Mouse (Mus musculus): ENCODE results near the gene Rfx3. TPM values are rescaled to one million over a fixed set of nuclear protein-coding genes. Genes with fewer than 3 reads are reported as not detected.

Gene Rfx3
- not detected in 2 replicates for polyA plus RNA-seq (2012; ENCODE audit: insufficient read depth, insufficient read length, low replicate concordance, missing spikeins)

DNA sequence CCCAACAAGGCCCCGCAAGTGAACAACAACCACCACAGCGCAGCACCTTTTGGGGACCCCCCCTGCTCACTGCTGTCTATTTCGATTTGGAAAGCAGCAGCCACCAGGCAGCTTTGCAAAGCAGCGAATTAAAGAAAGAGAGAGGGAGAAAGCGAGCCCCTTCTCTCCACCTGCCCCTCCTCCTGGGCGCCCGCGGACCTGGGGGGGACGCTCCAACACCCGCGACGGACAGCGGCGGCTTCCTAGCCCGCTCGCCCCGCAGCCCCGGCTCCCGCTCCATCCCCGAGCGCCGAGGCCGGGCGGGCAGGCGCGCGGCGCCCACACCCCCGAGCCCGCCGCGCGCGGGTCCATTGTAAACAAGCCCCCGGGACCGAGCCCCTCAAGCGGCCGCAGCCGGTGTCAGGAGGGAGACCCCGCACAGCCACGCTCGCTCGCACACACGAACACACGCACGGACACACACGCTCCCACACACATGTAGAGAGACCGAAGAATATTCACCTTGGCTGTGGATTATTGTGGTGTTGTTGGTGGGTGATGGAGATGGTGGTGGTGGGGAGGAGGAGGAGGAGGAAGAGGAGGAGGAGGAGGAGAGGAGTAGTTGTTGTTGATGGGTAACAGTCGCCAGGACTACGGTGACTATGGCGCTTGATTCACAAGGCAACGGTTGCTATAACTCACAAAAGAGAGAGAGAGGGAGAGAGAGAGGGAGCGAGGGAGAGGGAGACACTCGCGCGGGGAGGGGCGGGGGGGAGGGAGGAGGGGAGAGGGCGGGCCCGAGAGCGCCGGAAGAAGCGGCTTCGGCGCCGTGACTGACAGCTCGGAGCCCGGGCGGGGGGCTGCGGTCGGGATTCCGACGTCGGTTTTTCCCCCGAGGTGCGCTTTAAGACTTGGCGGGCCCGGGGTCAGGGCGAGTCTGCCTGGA is at the start of gene Rfx3:
Gene Rfx3, minus strand, starts transcription at position 696 of the 925 bp plus-strand sequence.
- Histone ChIP-seq H3K4me1 (ENCODE audit: control insufficient read depth, insufficient read depth, low read length) (0 out of 2 replicates have a peak, but pooled peaks cover 2% of the 10 kb centered on the region), H3K4me3 (ENCODE audit: insufficient read depth, low read depth, low read length) (peak within 1 kb of the TSS; percentile 92), H3K27ac (ENCODE audit: insufficient read depth, low read depth, low read length) (peak within 1 kb of the TSS; percentile 100)
- WGBS, result under 1% methylated on average over 75 of the region's 78 CpGs
- TF ChIP-seq POLR2A (IDR thresholded peaks at IDR 0.05; ENCODE audit: insufficient read depth, low read depth, low read length) (no peak), CTCF (IDR thresholded peaks at IDR 0.05; ENCODE audit: insufficient read depth, low read depth, low read length) (no peak)

DNA sequence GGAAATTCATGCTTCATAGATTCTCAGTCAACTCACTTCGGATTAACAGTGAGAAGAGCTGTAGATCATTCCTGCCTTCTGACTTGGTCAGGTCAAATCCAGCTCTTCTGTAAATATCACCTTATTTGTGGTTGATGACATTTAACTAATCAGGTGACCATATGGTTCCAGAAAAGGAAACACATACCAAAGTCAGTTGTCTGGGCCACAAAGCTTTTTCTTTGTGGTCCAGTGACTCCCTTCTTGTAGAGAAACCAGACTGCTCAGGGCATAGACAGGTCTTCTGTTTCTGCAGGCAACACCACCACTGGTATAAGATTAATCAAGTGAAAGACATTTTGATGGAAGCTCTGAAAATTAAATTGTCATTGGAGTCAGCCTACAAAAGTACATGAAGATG is 41.1 kb upstream of the Rfx3 start:
- TF ChIP-seq CTCF (IDR thresholded peaks at IDR 0.05; ENCODE audit: insufficient read depth, low read depth, low read length) (no peak), POLR2A (IDR thresholded peaks at IDR 0.05; ENCODE audit: insufficient read depth, low read depth, low read length) (no peak)

GRCm38 (mm10) chr19:28051571-28051970 is 40.6 kb upstream of the Rfx3 start:
- no peak overlapping the region for H3K4me3 ChIP-seq (ENCODE audit: insufficient read depth, low read depth, low read length)
- H3K27ac ChIP-seq (ENCODE audit: insufficient read depth, low read depth, low read length), result no peak overlapping the region
- WGBS, result 75% methylated on average over 5 of the region's 5 CpGs
- TF ChIP-seq CTCF (IDR thresholded peaks at IDR 0.05; ENCODE audit: insufficient read depth, low read depth, low read length), result no peak
- TF ChIP-seq POLR2A (IDR thresholded peaks at IDR 0.05; ENCODE audit: insufficient read depth, low read depth, low read length), result no peak
- H3K4me1 ChIP-seq (ENCODE audit: control insufficient read depth, insufficient read depth, low read length), result no peaks in the 10 kb centered on the region

More for the DNA sequence above, 41.1 kb upstream of the Rfx3 start:
- Histone ChIP-seq H3K27ac (ENCODE audit: insufficient read depth, low read depth, low read length) (no peak overlapping the region), H3K4me1 (ENCODE audit: control insufficient read depth, insufficient read depth, low read length) (no peaks in the 10 kb centered on the region), H3K4me3 (ENCODE audit: insufficient read depth, low read depth, low read length) (no peak overlapping the region)
- WGBS, result 98% methylated on average over 1 of the region's 1 CpGs

GRCm38 (mm10) chr19:28049280-28049679 is 38.3 kb upstream of the Rfx3 start:
- Histone ChIP-seq H3K4me3 (ENCODE audit: insufficient read depth, low read depth, low read length) (no peak overlapping the region), H3K4me1 (ENCODE audit: control insufficient read depth, insufficient read depth, low read length) (no peaks in the 10 kb centered on the region), H3K27ac (ENCODE audit: insufficient read depth, low read depth, low read length) (no peak overlapping the region)
- 88% methylated on average over 4 of the region's 4 CpGs for whole genome bisulfite sequencing
- TF ChIP-seq POLR2A (IDR thresholded peaks at IDR 0.05; ENCODE audit: insufficient read depth, low read depth, low read length), result no peak
- no peak for TF ChIP-seq CTCF (IDR thresholded peaks at IDR 0.05; ENCODE audit: insufficient read depth, low read depth, low read length)

- TF ChIP-seq POLR2A (IDR thresholded peaks at IDR 0.05; ENCODE audit: insufficient read depth, low read depth, low read length), result no peak
- no peak for TF ChIP-seq CTCF (IDR thresholded peaks at IDR 0.05; ENCODE audit: insufficient read depth, low read depth, low read length)
- 92% methylated on average over 5 of the region's 5 CpGs for WGBS
- Histone ChIP-seq H3K4me3 (ENCODE audit: insufficient read depth, low read depth, low read length) (no peak overlapping the region), H3K4me1 (ENCODE audit: control insufficient read depth, insufficient read depth, low read length) (no peaks in the 10 kb centered on the region), H3K27ac (ENCODE audit: insufficient read depth, low read depth, low read length) (no peak overlapping the region)
Observed at GRCm38 (mm10) chr19:28046806-28047205, 35.8 kb upstream of the Rfx3 start.

DNA sequence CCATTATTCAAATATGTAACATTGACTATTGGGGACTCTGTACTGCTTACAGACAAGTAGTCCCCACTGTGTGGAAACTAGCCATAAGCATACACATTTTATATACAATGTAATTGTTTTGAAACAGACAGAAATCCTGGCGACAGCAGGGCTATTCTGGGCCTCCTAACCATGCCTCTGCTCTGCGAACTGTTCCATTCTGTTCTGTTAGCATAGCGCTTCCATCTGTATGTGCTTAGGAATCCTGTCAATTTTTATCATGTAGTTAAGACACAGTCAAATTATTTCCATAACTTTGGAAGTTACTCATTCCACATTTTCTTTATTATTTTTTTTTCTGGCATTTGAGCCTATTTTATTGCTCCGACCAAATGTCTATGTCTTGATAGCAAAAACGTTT is 34.0 kb upstream of the Rfx3 start:
- WGBS, result 89% methylated on average over 5 of the region's 5 CpGs
- no peak overlapping the region for H3K4me3 ChIP-seq (ENCODE audit: insufficient read depth, low read depth, low read length)
- H3K4me1 ChIP-seq (ENCODE audit: control insufficient read depth, insufficient read depth, low read length), result no peaks in the 10 kb centered on the region
- TF ChIP-seq CTCF (IDR thresholded peaks at IDR 0.05; ENCODE audit: insufficient read depth, low read depth, low read length) (no peak), POLR2A (IDR thresholded peaks at IDR 0.05; ENCODE audit: insufficient read depth, low read depth, low read length) (no peak)
- no peak overlapping the region for H3K27ac ChIP-seq (ENCODE audit: insufficient read depth, low read depth, low read length)

- peak overlapping the region; percentile 51 for H3K4me3 ChIP-seq (ENCODE audit: insufficient read depth, low read depth, low read length)
- H3K4me1 ChIP-seq (ENCODE audit: control insufficient read depth, insufficient read depth, low read length), result 0 out of 2 replicates have a peak, but pooled peaks cover 2% of the 10 kb centered on the region
- peak overlapping the region; percentile 95 for H3K27ac ChIP-seq (ENCODE audit: insufficient read depth, low read depth, low read length)
- TF ChIP-seq CTCF (IDR thresholded peaks at IDR 0.05; ENCODE audit: insufficient read depth, low read depth, low read length), result no peak
- peak; percentile 2; the same call in 1 of the 2 replicates for TF ChIP-seq POLR2A (IDR thresholded peaks at IDR 0.05; ENCODE audit: insufficient read depth, low read depth, low read length)
- under 1% methylated on average over 52 of the region's 52 CpGs for WGBS
Observed at GRCm38 (mm10) chr19:28011718-28012499, 943 bp upstream of the Rfx3 start.

DNA sequence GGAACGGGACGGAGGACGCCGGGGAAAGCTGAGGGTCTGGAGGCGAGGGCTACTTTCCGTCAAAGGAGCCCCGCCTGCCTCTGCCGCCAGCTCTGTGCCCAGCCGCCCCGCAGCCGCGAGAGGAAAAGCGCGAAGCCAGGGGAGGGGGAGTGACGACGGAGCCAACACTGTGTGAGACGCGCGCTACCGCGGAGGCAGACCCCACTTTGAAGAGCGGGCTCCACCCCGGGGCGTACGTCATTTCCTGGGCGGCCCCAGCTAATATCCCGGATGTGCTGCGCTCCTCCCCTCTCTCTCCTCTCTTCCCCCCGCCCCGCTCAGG is 391 bp upstream of the Rfx3 start:
- H3K4me3 ChIP-seq (ENCODE audit: insufficient read depth, low read depth, low read length), result peak overlapping the region; percentile 92
- H3K4me1 ChIP-seq (ENCODE audit: control insufficient read depth, insufficient read depth, low read length), result 0 out of 2 replicates have a peak, but pooled peaks cover 2% of the 10 kb centered on the region
- H3K27ac ChIP-seq (ENCODE audit: insufficient read depth, low read depth, low read length), result peak overlapping the region; percentile 100
- TF ChIP-seq POLR2A (IDR thresholded peaks at IDR 0.05; ENCODE audit: insufficient read depth, low read depth, low read length) (peak; percentile 74), CTCF (IDR thresholded peaks at IDR 0.05; ENCODE audit: insufficient read depth, low read depth, low read length) (no peak)
- WGBS, result under 1% methylated on average over 30 of the region's 30 CpGs

Measured in olfactory bulb, adult 2 months (tissue).